Mouse (Mus musculus): Measurements from ENCODE around the gene Fcor.

GRCm38 (mm10) chr8:3631478-3631875 lies 40.7 kb downstream of the Fcor start:
- TF ChIP-seq CTCF (IDR thresholded peaks at IDR 0.05; ENCODE audit: control insufficient read depth, insufficient read depth, insufficient replicate concordance, low read depth, low read length) (no peak), POLR2A (IDR thresholded peaks at IDR 0.05; ENCODE audit: control insufficient read depth, low read depth, low read length) (no peak)

All from testis, adult 2 months (tissue).